Mouse (Mus musculus): ENCODE results near the gene Teddm1b. TPM values are rescaled to one million over a fixed set of nuclear protein-coding genes. Genes with fewer than 3 reads are reported as not detected.
"Not testable (repeated sequence)": the region's sequence is repeated elsewhere in the genome, so short reads cannot be mapped to it uniquely, and the experiment has no call there.

The Teddm1b gene
- polyA plus RNA-seq (2012; rRNA removed) = 251 and 406 TPM in 2 replicates

DNA sequence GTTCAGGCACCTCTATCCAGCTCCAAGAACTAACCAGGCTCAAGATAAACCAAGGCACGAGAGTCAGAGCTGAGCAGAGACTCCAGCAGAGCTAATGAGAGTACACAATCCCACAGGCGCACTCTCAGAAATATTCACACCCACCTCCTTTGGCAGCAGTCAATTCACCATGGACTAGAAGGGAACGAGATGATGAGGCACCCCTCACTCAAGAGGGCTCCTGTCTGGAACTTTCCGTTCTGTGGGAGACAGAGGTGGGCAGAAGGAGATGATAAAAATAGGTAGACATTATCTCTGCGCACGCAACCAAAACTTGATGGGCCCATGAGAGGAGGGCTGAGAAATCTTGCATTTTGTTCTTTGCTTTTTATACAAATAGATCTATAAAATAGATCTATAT lies at the start of gene Teddm1b:
Gene Teddm1b (plus strand): TSS at position 301 of the 400 bp plus-strand sequence.
- DNase-seq (ENCODE audit: low read depth) = no peak

DNA sequence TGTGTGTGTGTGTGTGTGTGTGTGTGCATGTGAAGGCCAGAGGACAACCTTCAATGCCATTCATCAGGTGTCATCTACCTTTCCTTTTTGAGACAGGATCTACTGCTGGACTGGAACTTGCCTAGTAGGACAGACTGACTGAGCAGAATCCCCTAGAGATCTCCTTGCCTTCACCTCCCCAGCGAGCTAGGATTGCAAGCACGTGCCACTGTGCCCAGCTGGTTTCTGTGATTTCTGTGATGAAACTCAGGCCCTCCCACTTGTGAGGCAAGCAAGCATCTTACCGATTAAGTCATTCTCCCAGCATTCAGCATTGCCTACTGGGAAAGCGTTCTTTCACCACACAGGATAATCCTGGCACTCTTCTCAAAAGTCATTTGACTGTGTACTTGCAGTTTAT lies 43.4 kb upstream of the Teddm1b start:
- DNase-seq (ENCODE audit: low read depth) = peak; percentile 9

DNA sequence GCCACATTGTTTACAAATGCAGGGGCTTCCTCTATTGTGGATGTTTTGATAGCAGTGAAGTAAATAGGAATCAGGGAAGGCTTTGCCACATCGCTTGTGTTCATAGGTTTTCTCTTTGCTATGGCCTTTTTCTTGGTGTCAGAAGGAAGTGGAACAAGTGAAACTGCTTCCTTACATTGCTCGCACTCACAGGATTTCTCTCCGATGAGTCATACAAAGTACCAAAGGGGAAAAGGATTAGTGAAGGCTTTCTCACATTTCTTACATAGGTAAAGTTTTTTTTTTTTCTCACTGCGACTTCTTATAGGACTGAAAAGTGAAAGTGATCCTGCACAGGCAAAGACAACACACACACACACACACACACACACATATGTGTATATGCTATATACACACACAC lies 38.1 kb upstream of the Teddm1b start:
- no peak for DNase-seq (ENCODE audit: low read depth)

GRCm38 (mm10) chr1:153842121-153842740 lies 31.9 kb upstream of the Teddm1b start:
- no peak for DNase-seq (ENCODE audit: low read depth)

DNA sequence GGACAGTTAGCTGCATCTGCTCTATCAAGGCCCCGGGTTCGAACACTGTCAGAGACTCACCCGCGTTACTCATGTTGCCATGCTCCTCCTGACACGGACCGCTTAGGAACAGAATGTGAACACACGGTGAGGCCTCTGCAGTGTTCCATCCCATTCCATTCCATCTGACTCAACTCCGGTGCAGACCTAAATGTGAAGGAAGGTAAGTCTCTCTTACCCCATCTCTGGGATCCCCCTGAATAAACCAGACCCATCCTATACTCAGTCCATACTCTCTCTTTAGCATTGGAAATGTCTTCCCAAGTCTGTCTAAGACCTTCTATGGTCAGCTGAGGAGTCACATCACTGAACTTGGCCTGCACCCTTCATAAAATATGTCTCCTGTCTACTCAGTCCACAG lies 30.1 kb upstream of the Teddm1b start, which contains the start of gene Rgsl1:
Gene Rgsl1 (minus strand): TSS at position 101 of the 400 bp plus-strand sequence.
- DNase-seq (ENCODE audit: low read depth) = no peak

DNA sequence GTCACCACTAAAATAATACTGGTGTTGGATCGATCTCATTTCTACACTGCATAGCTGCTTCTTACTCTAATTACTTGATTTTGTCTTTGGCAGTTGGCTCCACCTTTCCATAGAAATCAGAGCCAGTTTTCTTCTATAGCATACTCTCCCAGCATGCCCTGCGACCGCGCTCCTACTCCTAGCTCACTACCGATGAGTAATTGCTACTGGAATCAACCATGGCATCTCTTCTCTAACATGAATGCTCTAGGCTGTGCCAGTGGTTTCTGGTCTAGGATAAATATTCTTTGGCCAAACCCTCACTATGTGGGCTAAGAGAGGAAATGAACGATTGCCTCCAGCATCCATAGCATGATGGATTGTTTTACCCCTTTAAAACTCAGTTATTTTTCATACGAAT lies 27.7 kb upstream of the Teddm1b start:
- no peak for DNase-seq (ENCODE audit: low read depth)

GRCm38 (mm10) chr1:153846867-153847266 lies 27.3 kb upstream of the Teddm1b start:
- DNase-seq (ENCODE audit: low read depth) = no peak

GRCm38 (mm10) chr1:153852696-153853095 lies 21.4 kb upstream of the Teddm1b start:
- not testable (repeated sequence) for DNase-seq (ENCODE audit: low read depth)

DNA sequence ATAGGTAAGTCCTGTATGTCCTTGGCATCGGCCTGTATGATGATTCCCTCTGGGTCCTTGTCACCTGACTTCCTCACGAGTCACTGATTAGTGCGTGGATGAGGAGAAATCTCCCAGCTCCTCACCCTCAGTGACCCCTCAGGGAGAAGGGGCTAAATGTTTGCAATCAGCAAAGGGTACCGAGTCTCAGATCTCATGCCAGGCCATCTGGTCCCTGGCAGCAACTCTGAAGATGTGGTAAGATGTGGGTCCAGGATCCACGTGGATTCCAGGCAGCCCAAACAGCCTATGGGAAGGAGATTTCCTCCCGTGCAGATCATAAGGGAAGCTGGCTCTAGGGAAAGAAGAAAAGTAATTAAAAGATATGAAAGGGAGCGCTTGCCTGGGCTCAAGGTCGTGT lies 18.2 kb upstream of the Teddm1b start:
- no peak for DNase-seq (ENCODE audit: low read depth)

DNA sequence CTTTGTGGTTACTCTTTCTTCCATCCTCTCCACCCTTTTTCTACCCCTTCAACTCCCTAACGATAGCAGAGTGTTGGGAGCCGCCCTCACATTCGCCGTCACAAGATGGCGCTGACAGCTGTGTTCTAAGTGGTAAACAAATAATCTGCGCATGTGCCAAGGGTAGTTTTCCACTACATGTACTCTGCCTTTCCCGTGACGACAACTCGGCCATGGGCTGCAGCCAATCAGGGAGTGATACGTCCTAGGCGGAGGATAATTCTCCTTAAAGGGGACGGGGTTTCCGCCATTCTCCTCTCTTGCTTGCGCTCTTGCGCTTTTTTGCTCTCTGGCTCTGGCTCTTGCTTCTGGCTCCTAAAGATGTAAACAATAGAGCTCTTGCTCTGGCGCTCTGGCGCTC lies 6.2 kb downstream of the Teddm1b start:
- DNase-seq (ENCODE audit: low read depth) = not testable (repeated sequence)

- DNase-seq (ENCODE audit: low read depth) = no peak
These were observed 12.0 kb downstream of the Teddm1b start for GRCm38 (mm10) chr1:153886024-153886633.

DNA sequence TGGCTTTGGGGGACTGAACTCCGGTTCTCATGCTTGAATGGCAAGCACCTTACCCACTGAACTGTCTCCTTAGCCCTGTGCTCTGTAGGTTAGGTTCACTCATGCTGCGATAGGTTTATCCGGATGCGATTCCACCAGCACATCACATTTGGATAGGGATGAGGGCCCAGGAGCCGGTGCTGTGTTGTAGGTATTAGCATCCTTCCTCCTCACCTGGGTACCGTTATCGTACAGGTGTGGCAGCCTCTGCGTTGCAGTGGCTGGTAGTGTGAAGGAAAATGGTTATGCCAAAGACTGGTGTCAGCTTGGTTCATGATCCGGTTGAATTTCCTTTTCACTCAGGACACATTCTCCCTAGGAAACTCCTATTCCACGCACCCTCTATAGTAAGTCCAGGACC lies 16.0 kb downstream of the Teddm1b start:
- DNase-seq (ENCODE audit: low read depth) = no peak

DNA sequence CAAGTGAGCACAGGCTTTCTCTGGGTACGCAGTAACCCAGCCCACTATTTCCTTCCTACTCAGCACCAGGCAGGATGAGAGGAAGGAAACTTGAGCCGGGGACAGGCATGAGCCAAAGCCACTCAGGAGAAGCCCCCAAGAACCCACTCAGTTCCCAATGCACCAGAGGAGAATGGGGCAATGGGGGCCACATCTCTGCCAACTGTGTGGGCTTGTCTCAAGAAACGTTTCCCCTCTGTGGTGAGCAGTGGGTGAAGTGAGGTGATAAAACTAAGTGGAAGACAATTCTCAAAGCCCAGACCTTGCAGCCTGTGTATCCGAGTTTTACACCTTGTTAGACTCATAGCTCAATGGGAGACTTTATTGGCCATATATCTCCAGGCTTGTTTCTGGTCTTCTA lies 17.3 kb downstream of the Teddm1b start, which contains the start of gene Teddm1a:
Gene Teddm1a (plus strand): TSS at position 301 of the 400 bp plus-strand sequence.
- no peak for DNase-seq (ENCODE audit: low read depth)

GRCm38 (mm10) chr1:153893746-153894145 lies 19.6 kb downstream of the Teddm1b start:
- no peak for DNase-seq (ENCODE audit: low read depth)

DNA sequence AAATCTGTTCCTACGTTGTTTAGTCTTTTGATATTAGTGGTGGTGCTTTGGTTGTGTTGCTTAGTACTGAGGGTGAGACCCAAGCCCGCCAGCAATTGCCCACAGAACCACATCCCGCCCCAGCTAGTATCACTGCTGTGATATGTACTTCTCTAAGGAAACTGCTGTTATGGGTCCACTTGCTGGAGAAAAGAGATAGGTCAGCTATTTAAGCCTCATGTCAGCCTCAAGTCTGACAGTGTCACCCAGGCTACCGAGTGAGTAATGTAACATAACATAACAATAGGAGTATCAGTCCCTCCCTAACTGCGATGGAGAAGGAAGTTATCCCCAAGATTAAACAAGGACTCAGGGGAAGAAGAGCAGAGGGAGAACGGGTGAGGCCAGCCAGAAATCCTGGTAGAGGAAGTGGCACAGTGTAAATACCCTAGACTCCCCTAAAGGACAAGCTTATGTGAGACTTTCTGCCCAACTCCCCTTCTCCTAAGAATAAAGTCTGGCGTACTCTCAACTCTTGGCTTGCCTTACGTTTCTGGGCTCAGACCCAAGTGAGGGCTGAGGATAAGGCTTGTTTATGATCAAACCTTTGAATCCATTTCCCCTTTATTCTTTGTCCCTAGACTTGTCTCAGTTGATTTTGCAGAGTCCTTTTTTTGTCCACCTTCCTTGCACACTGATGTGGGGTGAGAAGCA lies 20.2 kb downstream of the Teddm1b start:
- DNase-seq (ENCODE audit: low read depth) = no peak

GRCm38 (mm10) chr1:153894979-153895378 lies 20.8 kb downstream of the Teddm1b start:
- DNase-seq (ENCODE audit: low read depth) = no peak

GRCm38 (mm10) chr1:153897196-153897595 lies 23.1 kb downstream of the Teddm1b start:
- DNase-seq (ENCODE audit: low read depth) = no peak

- DNase-seq (ENCODE audit: low read depth) = no peak
These were observed 25.0 kb downstream of the Teddm1b start for GRCm38 (mm10) chr1:153898989-153899730.

DNA sequence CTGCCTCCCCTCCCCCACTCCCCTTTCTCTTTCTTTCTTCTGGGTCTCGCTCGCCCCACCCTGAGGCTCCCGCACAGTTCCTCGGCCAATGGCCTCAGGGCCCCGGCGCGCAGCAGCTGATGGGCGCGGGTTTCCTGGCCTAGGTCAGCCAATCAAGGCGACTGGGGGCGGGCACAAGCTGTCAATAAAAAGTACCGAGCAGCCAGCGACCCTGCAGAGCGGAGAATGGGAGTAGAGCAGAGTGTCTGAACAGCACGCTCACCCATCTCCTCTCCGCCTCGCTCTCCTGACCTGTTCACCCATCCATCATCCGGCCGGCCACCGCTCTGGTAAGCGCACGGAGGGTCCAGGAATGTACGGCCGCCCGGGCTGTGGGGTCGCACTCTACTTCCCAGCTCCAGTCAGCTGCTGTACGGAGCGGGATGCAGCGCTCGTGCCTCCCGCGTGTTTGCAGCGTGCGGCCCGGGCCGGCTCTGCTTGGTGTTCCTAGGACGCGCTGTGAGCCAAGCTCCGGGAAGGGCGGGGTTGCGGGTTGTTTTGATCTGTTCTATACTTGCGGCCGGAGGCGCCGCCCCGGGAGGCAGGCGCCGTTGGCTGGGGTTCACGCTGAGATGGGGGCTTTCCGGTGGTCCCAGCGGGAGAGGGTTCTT lies 25.7 kb downstream of the Teddm1b start, which contains the start of the genes Glul and Teddm2:
Gene Glul (plus strand): TSS at position 214 of the 650 bp plus-strand sequence.
Gene Teddm2 (minus strand): TSS at position 498 of the 650 bp plus-strand sequence.
- no peak for DNase-seq (ENCODE audit: low read depth)

DNA sequence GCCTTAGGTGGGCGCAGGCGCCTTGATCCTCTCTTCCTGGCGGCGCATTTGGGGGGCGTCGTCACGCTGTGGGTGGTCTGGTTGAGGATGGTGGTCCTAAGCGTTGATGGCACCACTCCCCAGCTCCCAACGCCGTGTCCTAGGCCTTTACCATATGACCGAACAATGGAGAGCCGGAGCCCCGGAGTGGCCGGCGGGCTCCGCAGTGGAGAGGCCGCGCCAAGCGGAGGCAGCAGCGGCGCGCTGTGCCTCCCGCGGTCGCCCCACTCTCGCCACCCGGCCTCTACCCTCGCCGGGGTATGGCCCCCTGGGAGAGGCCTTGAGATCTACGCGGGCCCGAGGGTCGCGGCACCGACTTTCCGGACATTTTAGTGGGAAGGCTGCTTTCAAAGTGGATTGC lies 26.2 kb downstream of the Teddm1b start:
- DNase-seq (ENCODE audit: low read depth) = no peak
